Mouse (Mus musculus) adrenal gland, postnatal 10 days (tissue): ENCODE results near the gene Cntnap5b. TPM values are rescaled to one million over a fixed set of nuclear protein-coding genes. Genes with fewer than 3 reads are reported as not detected.

Experiments
- DNase-seq: peaks from one replicate; pipeline ENCODE4 v3.0.0; 2021; ENCODE audit warnings: mixed read lengths
- total RNA-seq, 2 experiments: library from RNA; stranded (reverse); gene quantifications; 2 replicates each; pipeline ENCODE4 v1.2.3; 2021

Cntnap5b gene
- total RNA-seq, 2 experiments from 2014 or later = 0.51 to 0.61 TPM

DNA sequence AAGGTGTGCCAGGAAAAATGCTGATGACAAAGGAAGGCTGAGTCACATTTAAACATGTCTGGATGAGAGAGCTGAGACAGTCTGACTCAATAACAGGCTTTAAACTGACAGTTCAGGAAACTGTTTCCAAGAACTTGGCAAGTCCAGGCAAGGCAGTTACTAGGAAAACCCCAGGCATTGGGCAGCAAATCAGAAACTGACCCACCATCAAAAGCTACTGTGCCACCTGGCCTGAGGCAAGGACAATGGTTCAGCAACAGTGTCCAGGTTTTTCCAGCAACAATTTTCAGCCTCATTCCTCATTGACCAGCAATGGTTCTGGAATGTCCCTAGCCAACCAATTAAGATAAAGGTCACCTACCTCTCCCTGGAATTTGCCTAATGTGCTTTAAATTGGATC lies 399.0 kb downstream of the Cntnap5b start:
- DNase-seq = no peak

- DNase-seq = peak; percentile 32
These were observed 407.5 kb downstream of the Cntnap5b start for GRCm38 (mm10) chr1:100180050-100180449.

DNA sequence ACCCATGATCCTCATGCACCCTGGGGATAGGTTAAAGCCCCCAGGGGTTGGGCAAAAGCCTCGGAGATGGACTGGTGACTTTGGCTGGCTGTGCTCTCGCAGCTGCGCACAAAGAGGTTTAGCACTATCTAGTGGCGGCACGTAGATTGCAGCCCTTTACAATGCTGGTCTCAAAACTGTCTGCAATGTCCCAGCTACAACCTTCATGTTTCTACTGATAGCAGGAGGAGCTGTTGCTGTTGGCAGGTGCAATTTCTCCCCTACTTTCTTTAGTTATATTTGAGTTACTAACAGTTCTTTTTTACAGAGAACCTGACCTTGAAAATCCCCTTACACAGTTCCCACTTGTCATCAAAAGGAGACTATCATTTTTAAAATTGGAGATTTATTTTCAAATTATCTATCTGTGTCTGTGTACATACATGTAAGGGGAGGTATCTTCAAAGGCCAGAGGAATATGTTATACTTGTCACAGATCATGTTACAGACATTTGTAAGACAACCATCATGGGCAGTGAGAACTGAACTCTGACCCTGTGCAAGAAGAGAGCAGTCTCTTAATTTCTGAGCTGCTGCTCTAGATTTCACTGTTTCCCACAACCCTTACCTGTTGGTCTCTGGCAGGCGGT lies 459.5 kb downstream of the Cntnap5b start:
- peak; percentile 40 for DNase-seq

DNA sequence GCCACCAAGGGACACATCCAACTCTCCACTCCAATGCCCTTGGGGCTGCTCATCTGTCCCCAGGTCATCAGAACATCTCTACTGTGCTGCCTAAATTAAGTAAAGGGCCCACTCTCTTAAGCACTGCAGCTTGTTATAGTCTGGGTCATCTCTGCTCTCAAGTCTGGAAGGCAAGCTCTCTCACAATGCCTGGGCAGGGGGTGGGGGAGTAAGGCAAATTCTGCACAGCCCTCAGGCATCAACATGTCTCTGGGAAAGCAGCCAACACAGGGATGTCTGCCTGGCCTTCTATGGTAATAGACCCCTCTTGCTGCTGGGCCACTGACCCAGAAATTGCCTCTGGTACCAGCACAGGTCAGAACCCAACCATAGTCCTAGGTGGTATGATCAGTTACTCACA lies 479.4 kb downstream of the Cntnap5b start:
- no peak for DNase-seq

DNA sequence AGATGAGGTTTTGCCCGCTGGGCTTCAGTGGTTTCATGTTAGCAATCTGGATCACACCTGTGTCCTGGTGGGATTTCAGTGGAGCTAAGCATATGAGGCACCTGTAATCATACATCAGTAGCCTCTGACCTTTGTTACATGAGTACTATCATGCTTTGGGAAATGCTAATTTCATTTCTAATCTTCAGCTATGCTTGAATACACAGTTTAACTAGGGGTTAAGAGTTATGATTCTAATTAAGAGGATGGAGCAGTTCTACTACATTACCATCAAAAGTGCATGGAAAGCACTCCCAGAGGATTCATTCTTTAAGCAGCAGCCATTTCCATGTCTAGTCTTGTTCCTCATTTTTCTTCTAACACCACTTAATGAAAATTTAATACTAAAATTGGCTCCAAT lies 538.1 kb downstream of the Cntnap5b start:
- no peak for DNase-seq

- no peak for DNase-seq
These were observed 558.5 kb downstream of the Cntnap5b start for GRCm38 (mm10) chr1:100331066-100331465.

GRCm38 (mm10) chr1:100369415-100370113 lies 597.0 kb downstream of the Cntnap5b start:
- no peak for DNase-seq

DNA sequence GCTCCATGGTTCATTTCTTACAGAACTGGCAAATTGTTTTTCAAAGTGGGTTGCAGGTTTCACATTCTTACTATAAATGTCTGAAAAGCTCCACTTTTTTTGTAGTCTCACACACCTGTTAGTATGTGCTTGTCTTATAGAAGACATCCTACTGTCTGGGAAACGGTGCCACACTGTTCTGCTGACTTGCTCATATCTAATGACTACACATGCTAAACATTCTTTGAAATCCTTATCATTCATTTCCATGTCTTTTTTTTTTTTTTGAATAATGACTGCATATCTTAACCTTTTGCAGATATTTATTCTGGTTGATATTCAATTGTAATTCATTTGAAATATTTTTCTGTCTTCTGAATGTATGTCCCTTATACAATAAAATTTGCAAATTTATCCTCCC lies 613.7 kb downstream of the Cntnap5b start:
- no peak for DNase-seq

DNA sequence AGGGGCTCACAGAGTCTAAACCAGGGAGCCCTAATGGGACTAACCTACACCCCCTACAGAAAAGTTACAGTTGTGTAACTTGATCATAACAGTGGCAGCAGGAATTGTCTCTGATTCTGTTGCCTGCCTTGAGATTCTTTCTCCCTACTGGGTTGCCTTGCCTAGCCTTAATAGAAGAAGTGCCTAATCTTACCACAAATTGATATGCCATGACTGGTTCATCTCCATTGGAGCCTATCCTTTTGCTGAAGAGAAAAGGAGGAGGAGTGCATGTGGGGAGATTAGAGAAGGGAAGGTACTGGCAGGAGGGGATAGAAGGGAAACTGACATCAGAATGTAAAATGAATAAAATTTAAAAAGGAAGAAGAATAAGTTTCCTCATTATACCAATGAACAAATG lies 621.5 kb downstream of the Cntnap5b start:
- no peak for DNase-seq

GRCm38 (mm10) chr1:100416658-100417224 lies 644.2 kb downstream of the Cntnap5b start:
- no peak for DNase-seq

DNA sequence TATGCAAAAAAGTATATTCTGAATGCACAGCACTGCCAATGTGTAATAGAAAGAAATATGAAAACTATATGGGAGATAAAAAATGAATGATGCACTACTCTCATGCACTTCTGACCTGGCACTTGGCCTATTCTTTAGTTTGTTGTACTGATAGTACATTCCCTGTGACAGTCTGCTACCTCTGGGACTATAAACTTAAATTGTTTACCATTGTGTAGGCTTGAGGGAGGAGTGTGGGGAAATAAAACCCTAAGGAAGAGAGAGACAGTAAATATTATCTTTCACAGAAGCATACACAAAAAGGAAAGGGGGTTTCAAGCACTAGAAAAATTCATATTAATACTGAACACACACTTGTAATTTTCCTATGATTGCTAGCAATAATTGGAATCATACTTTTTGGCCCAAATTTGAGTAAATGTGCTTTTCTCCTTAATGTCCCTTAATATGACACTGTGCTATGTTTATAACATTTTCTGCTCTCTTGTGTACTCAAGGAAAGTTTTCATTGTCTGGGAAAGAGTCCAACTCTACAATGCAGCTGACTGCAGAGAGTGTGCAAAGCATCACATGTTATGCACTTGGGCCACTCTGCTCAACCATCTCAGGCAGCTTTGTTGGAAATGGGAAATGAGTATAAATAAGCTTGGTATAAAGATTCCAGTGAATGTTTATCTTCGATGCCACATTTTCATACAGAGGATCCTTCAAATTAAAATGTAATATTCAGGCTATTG lies 657.6 kb downstream of the Cntnap5b start:
- DNase-seq = no peak

DNA sequence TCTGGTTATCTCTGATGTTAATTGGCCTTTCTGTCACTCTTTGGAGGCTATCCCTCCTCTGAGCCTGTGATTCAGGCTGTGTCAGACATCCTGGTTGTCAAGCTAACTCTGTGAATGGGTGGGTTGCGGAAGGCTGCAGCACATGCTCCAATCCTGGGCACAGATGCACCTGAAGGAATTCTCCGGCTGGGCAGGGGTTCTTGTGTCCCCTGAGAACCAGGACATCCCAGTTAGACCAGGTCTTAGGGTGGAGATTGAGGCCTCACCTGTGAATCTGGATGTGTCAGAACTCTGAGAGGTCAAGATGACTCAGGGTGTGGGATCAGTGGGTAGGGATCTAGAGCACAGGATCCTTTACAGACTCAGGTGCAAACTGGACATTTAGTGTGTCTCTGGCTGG lies 691.3 kb downstream of the Cntnap5b start:
- DNase-seq = no peak

- no peak for DNase-seq
These were observed 692.7 kb downstream of the Cntnap5b start for GRCm38 (mm10) chr1:100465226-100465625.

DNA sequence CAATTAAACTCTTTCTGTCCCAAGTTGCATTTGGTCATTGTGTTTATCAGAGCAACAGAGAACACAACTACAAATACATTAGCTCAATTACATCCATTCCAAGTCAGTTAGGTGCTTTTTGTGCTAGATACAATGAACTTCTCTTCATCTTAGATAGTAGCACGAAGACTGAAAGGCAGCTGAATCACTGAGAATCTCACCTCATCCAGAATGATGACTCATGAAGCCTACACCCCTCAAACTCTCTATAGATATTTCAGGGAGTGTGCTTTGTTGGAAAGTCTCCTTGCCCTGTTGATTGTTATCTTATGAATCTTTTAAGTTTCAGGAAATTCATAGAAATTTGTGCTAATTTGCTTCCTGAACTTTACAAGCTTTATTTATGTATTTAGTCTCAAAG lies 695.0 kb downstream of the Cntnap5b start:
- DNase-seq = no peak

- DNase-seq = no peak
These were observed 737.3 kb downstream of the Cntnap5b start for GRCm38 (mm10) chr1:100509866-100510265.
